22 mouse cellular contexts compared by ENCODE assay signal in genomic region chr10:110971998-110972397, GRCm38 (mm10). TPM values are rescaled to one million over a fixed set of nuclear protein-coding genes. Genes with fewer than 3 reads are reported as not detected.
DNase-seq lines count a peak whose midpoint lies in the region; ATAC-seq and TF ChIP-seq lines count a peak whose summit lies in the region.
"Had no signal": no experiment of that assay in that cellular context is flagged by ENCODE, and none has a peak within 500 bp of the region (broad histone marks: within the 10 kb centered on the region; RNA-seq: fewer than 3 reads in every experiment).

No protein-coding gene starts in this region.

- no peaks in the 10 kb centered on the region for H3K9me3 ChIP-seq in lung, embryonic 15.5 days
- H3K9me3 ChIP-seq: forebrain, embryonic 10.5 days; limb, embryonic 12.5 days; midbrain, embryonic 15.5 days; neural tube, embryonic 12.5 days had no signal

- no peak for TF ChIP-seq CTCF in heart, adult 2 months (IDR thresholded peaks at IDR 0.05)

- H3K4me2 ChIP-seq in lung, embryonic 15.5 days: no peak overlapping the region
- H3K4me2 ChIP-seq: heart, embryonic 11.5 days; limb, embryonic 12.5 days; liver, embryonic 11.5 days; midbrain, embryonic 15.5 days; neural tube, embryonic 12.5 days had no signal

- peaks cover 12% of the 10 kb centered on the region; the same call in 1 of the 2 replicates for H3K4me1 ChIP-seq in lung, embryonic 15.5 days
- H3K4me1 ChIP-seq in heart, adult 2 months (ENCODE audit: control insufficient read depth, insufficient read depth, low read length): no peaks in the 10 kb centered on the region
- H3K4me1 ChIP-seq: limb, embryonic 12.5 days; neural tube, embryonic 12.5 days had no signal

- H3K36me3 ChIP-seq in lung, embryonic 15.5 days: peaks cover 7% of the 10 kb centered on the region; the same call in 1 of the 2 replicates
- no peaks in the 10 kb centered on the region; the same call in 1 of the 2 replicates for H3K36me3 ChIP-seq in heart, adult 2 months (ENCODE audit: control insufficient read depth, insufficient read depth, low read length)

- no peak for TF ChIP-seq EP300 in heart, adult 2 months (IDR thresholded peaks at IDR 0.05; ENCODE audit: insufficient read depth, low read depth, low read length)

- DNase-seq in ovary, adult 18-20 months (ENCODE audit: low spot score): peak; percentile 46
- DNase-seq in ovary, postnatal 10 days (ENCODE audit: low spot score): no peak
- DNase-seq in lung, postnatal 36 days: peak; percentile 68
- DNase-seq in yolk sac, embryonic 10.5 days (ENCODE audit: low spot score): peak; percentile 45
- DNase-seq in cerebellum, adult 11 months: no peak
- no peak for DNase-seq in heart, adult 2 months
- no peak for DNase-seq in B cell, adult 2 months
- DNase-seq: cerebellum, adult 11-12 months; cerebellum, postnatal 10 days; kidney, adult 18-20 months; layer of hippocampus, postnatal 36 days; liver, postnatal 0 days; right cerebral cortex, adult 18-20 months; thymus, postnatal 36 days had no signal

- 20% methylated on average over 9 of the region's 9 CpGs for WGBS in lung, embryonic 15.5 days
- WGBS in heart, adult 2 months: 74% methylated on average over 9 of the region's 9 CpGs

- intact Hi-C loops in heart, adult 2 months (cut with DNase I): no loop called here

- 0 out of 2 replicates have a peak, but pooled peaks cover 3% of the 10 kb centered on the region for H3K79me2 ChIP-seq in heart, adult 2 months (replicated peaks; ENCODE audit: control insufficient read depth, insufficient read depth, low read length)

- no peak for TF ChIP-seq POLR2A in heart, adult 2 months (IDR thresholded peaks at IDR 0.05; ENCODE audit: insufficient read depth, low read depth, low read length)

- peak; percentile 82; the same call in 1 of the 2 replicates for ATAC-seq in lung, embryonic 15.5 days (ENCODE audit: borderline replicate concordance, extremely low read depth, low FRiP score, low TSS enrichment)
- ATAC-seq: hindbrain, embryonic 16.5 days; liver, postnatal 0 days; midbrain, embryonic 15.5 days had no signal

- no peak overlapping the region for H3K4me3 ChIP-seq in lung, embryonic 15.5 days
- H3K4me3 ChIP-seq in heart, adult 2 months: no peak overlapping the region
- H3K4me3 ChIP-seq: forebrain, embryonic 10.5 days; limb, embryonic 12.5 days; midbrain, embryonic 15.5 days; neural tube, embryonic 12.5 days had no signal

- H3K27ac ChIP-seq in lung, embryonic 15.5 days: no peak overlapping the region
- no peak overlapping the region for H3K27ac ChIP-seq in heart, adult 2 months
- H3K27ac ChIP-seq: forebrain, embryonic 10.5 days; limb, embryonic 12.5 days; midbrain, embryonic 15.5 days; neural tube, embryonic 12.5 days had no signal

- H3K9ac ChIP-seq in lung, embryonic 15.5 days: no peak overlapping the region
- H3K9ac ChIP-seq in heart, adult 2 months (ENCODE audit: low read depth, low read length): no peak overlapping the region
- H3K9ac ChIP-seq: limb, embryonic 12.5 days; liver, postnatal 0 days; midbrain, embryonic 15.5 days; neural tube, embryonic 12.5 days had no signal

- no peaks in the 10 kb centered on the region for H3K27me3 ChIP-seq in lung, embryonic 15.5 days
- no peaks in the 10 kb centered on the region for H3K27me3 ChIP-seq in heart, adult 2 months (ENCODE audit: control insufficient read depth, insufficient read depth, low read length)
- H3K27me3 ChIP-seq: limb, embryonic 12.5 days; midbrain, embryonic 15.5 days; neural tube, embryonic 12.5 days had no signal

RNA-seq across cellular contexts. Expression of gene Zdhhc17, which starts 37.9 kb away (rescaled TPM):
- 20.5 and 20.9 TPM in 2 replicates for polyA plus RNA-seq in lung, embryonic 15.5 days (2015; fragmentation: Nextera tagmentation; extraction: Ambion mirVana)
- 10 to 100 TPM; 20.5 to 27.6 TPM for total RNA-seq in heart, adult 2 months (2021)
- polyA plus RNA-seq in heart, adult 2 months (2012; rRNA removed): 19.0 and 32.2 TPM in 2 replicates

RNA-seq across cellular contexts. Expression of gene Csrp2, which starts 52.4 kb away (rescaled TPM):
- polyA plus RNA-seq in lung, embryonic 15.5 days (2015; fragmentation: Nextera tagmentation; extraction: Ambion mirVana): 185 and 193 TPM in 2 replicates
- 10 to 100 TPM; 37.0 to 41.6 TPM for total RNA-seq in heart, adult 2 months (2021)
- polyA plus RNA-seq in heart, adult 2 months (2012; rRNA removed): 39.3 and 39.5 TPM in 2 replicates

Comparison
In these comparisons a context has a peak if more than half of its experiments do, and no peak if none do; other contexts are left out.
1. DNase-seq: peak in ovary, adult 18-20 months (single experiment), lung, postnatal 36 days (single experiment) and yolk sac, embryonic 10.5 days (single experiment); none in ovary, postnatal 10 days (single experiment), cerebellum, adult 11 months (single experiment), heart, adult 2 months (0 of 2) and B cell, adult 2 months (0 of 2).